Mouse (Mus musculus): ENCODE data around the gene 6430571L13Rik.

GRCm38 (mm10) chr9:107301554-107302331 lies 38.7 kb upstream of the 6430571L13Rik start:
- TF ChIP-seq USF1 (IDR thresholded peaks at IDR 0.05; ENCODE audit: low read depth, low read length) (no peak), CTCF (IDR thresholded peaks at IDR 0.05 in 2 of 3, conservative IDR thresholded peaks at IDR 0.05 in 1 of 3; ENCODE audit: control insufficient read depth in 1 of 3, insufficient read depth in 1 of 3, low read depth in 2 of 3, low read length in 3 of 3, poor library complexity in 1 of 3, severe bottlenecking in 1 of 3) (no peak), TCF12 (IDR thresholded peaks at IDR 0.05; ENCODE audit: low read depth, low read length) (no peak), CHD2 (IDR thresholded peaks at IDR 0.05; ENCODE audit: low read length) (no peak), POLR2AphosphoS5 (IDR thresholded peaks at IDR 0.05; ENCODE audit: borderline replicate concordance, low read depth, low read length) (no peak), TAL1 (IDR thresholded peaks at IDR 0.05; ENCODE audit: low read length) (no peak), POLR2A (IDR thresholded peaks at IDR 0.05; ENCODE audit: control insufficient read depth in 1 of 2, insufficient read depth in 1 of 2, low read depth in 1 of 2, low read length in 2 of 2, poor library complexity in 1 of 2) (no peak), MYB (IDR thresholded peaks at IDR 0.05; ENCODE audit: low read depth, low read length) (no peak)
